In genomic region chr8:79587258-79587657, GRCm38 (mm10) we compare ENCODE assay signal across 9 mouse cellular contexts. TPM values are rescaled to one million over a fixed set of nuclear protein-coding genes. Genes with fewer than 3 reads are reported as not detected.
DNase-seq lines count a peak whose midpoint lies in the region; ATAC-seq and TF ChIP-seq lines count a peak whose summit lies in the region.
"Had no signal": no experiment of that assay in that cellular context is flagged by ENCODE, and none has a peak within 500 bp of the region (broad histone marks: within the 10 kb centered on the region; RNA-seq: fewer than 3 reads in every experiment).

No protein-coding gene starts in this region.

- H3K9me3 ChIP-seq in lung, postnatal 0 days (ENCODE audit: low read length): no peaks in the 10 kb centered on the region
- H3K9me3 ChIP-seq: liver, embryonic 15.5 days had no signal

- H3K27me3 ChIP-seq in lung, postnatal 0 days (replicated peaks; ENCODE audit: insufficient read depth, low read length): no peaks in the 10 kb centered on the region
- H3K27me3 ChIP-seq: liver, embryonic 15.5 days had no signal

- H3K4me1 ChIP-seq in bone marrow, adult 2 months (ENCODE audit: control insufficient read depth, insufficient read depth, low read length): no peaks in the 10 kb centered on the region
- H3K4me1 ChIP-seq in lung, postnatal 0 days (ENCODE audit: insufficient read depth, low read depth, low read length): no peaks in the 10 kb centered on the region
- H3K4me1 ChIP-seq: liver, embryonic 15.5 days had no signal

- TF ChIP-seq CTCF in bone marrow, adult 2 months (IDR thresholded peaks at IDR 0.05; ENCODE audit: control insufficient read depth, insufficient read depth, low read length): peak; percentile 31; the same call in 1 of the 2 replicates
- TF ChIP-seq CTCF in lung, postnatal 0 days (IDR thresholded peaks at IDR 0.05): peak; percentile 75

- WGBS in bone marrow, adult 2 months: 3% methylated on average over 1 of the region's 1 CpGs
- 0% methylated on average over 1 of the region's 1 CpGs for WGBS in lung, postnatal 0 days

- H3K36me3 ChIP-seq in lung, postnatal 0 days (ENCODE audit: insufficient read depth, low read length): no peaks in the 10 kb centered on the region
- H3K36me3 ChIP-seq: liver, embryonic 15.5 days had no signal

- intact Hi-C loops in heart, postnatal 25 days (cut with DNase I): loop anchor here (5.0 to 10.0 kb wide), 2 partner anchors 50 to 898 kb away; partner anchors contain the start of gene Otud4

- peak; percentile 67 to 69 for ATAC-seq in hematopoietic stem cell, adult 5-6 weeks (replicated peaks in 1 of 2; ENCODE audit: insufficient read depth in 1 of 2, low FRiP score in 2 of 2, low TSS enrichment in 1 of 2, low read depth in 1 of 2, poor library complexity in 2 of 2, severe bottlenecking in 2 of 2)
- no peak for ATAC-seq in lung, postnatal 0 days

- peak; percentile 14 to 63 for DNase-seq in heart, adult 18-20 months
- DNase-seq in heart, postnatal 25 days (ENCODE audit: low spot score): no peak
- peak; percentile 72 for DNase-seq in right cerebral cortex, postnatal 14 days
- DNase-seq in right cerebral cortex, postnatal 36 days (ENCODE audit: low spot score in 2 of 2): no peak
- DNase-seq in lung, postnatal 0 days (ENCODE audit: low spot score): peak; percentile 66
- peak; percentile 55 for DNase-seq in thymus, postnatal 25 days

- no peak overlapping the region for H3K4me2 ChIP-seq in lung, postnatal 0 days (replicated peaks; ENCODE audit: low read depth, low read length)
- H3K4me2 ChIP-seq: liver, embryonic 15.5 days had no signal

- H3K9ac ChIP-seq in lung, postnatal 0 days (replicated peaks; ENCODE audit: low read depth): no peak overlapping the region
- H3K9ac ChIP-seq: liver, embryonic 15.5 days had no signal

- no peak for TF ChIP-seq POLR2A in bone marrow, adult 2 months (IDR thresholded peaks at IDR 0.05; ENCODE audit: borderline replicate concordance, control insufficient read depth, low read depth, low read length)

- no peak overlapping the region for H3K27ac ChIP-seq in bone marrow, adult 2 months (ENCODE audit: control insufficient read depth, insufficient read depth, low read depth, low read length, poor library complexity)
- no peak overlapping the region for H3K27ac ChIP-seq in lung, postnatal 0 days (ENCODE audit: low read length)
- H3K27ac ChIP-seq: liver, embryonic 15.5 days had no signal

- no peak overlapping the region for H3K4me3 ChIP-seq in bone marrow, adult 2 months (replicated peaks; ENCODE audit: control insufficient read depth, low read depth, low read length)
- H3K4me3 ChIP-seq in lung, postnatal 0 days (ENCODE audit: low read depth, low read length): no peak overlapping the region
- H3K4me3 ChIP-seq: liver, embryonic 15.5 days had no signal

- TF ChIP-seq EP300 in lung, postnatal 0 days (IDR thresholded peaks at IDR 0.05): no peak

RNA-seq across cellular contexts. Expression of gene Otud4, which starts 52.2 kb away (rescaled TPM):
- 10 to 100 TPM; 45.5 to 46.7 TPM for total RNA-seq in heart, adult 18-20 months (2021)
- total RNA-seq in heart, postnatal 25 days (2021): 10 to 100 TPM; 39.7 to 52.2 TPM
- 15.0 and 27.5 TPM in 2 replicates for polyA plus RNA-seq in bone marrow, adult 2 months (2011; ENCODE audit: insufficient read depth, insufficient read length, low replicate concordance, missing spikeins)
- 78.3 and 83.3 TPM in 2 replicates for total RNA-seq in hematopoietic stem cell, adult 5-6 weeks (2017)
- 8.0 and 8.7 TPM in 2 replicates for polyA plus RNA-seq in lung, postnatal 0 days (2015; fragmentation: Nextera tagmentation; extraction: Ambion mirVana)

Comparison
In these comparisons a context has a peak if more than half of its experiments do, and no peak if none do; other contexts are left out.
1. DNase-seq: peak in heart, adult 18-20 months (2 of 2), right cerebral cortex, postnatal 14 days (single experiment), lung, postnatal 0 days (single experiment) and thymus, postnatal 25 days (single experiment); none in heart, postnatal 25 days (single experiment) and right cerebral cortex, postnatal 36 days (0 of 2).